Mouse (Mus musculus): ENCODE data around the gene Ntn3.

Gene Ntn3

DNA sequence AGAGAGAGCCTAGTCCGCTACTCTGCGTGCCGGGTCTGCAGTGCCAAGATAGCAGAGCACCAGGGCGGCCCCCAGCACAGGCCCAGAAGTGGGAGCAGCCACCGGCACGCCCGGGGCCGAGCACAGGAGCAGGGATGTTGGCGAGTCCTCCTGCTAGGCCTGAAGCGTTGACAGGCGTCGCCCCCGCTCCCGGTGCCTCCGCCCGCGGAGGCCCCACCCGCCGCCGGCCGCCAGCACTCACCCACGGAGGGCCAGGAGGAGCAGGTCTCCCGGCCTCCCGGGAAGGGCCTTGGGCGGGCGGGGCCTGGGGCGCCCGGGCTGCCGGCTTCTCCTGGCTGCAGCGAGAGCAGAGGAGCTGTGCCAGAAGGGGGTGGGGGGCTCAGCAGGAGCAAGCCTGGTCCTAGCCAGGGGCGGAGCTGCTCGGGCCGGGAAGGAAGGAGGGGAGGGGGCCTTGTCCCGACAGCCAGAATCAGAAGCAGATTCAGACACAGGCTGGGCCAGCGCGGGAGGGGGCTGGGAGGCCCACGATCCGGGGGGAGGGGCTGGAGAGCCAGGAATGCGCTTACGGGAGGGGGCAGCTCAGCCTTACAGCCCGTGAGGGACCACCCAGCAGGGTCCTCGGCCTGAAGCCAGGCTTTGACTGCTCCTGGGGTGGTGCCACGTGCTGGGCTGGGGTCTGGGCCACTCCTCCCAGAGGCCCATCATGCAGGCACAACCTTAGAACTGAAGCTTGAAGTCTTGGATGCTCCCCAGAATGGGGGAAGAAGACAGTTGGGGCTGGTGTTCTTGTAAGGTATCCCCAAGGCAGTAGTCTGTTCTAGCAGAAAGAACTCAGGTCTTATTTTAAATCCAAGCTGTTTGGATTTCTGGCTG is at the start of gene Ntn3:
Ntn3 (minus strand) TSS at position 489 of the 873 bp plus-strand sequence.
- peak; percentile 33 for DNase-seq (ENCODE audit: low read depth)

DNA sequence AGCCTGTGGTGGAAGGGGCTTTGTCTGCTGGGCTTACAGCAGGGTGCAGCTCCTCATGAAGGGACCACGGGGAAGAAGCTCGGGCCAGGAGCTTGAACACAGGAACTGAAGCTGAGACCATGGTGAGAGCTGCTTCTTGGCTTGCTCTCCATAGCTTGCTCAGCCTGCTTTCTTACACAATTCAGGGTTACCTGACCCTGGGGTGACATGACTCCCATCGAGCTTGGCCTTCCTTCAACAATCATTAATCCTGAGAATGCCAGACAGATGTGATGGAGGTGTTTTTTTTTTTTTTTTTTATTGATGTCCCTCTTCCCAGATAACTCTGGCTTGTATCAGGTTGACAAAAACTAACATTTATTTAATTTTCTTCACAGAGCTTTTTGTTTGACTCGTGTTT is 49.6 kb upstream of the Ntn3 start:
- no peak for DNase-seq (ENCODE audit: low read depth)

- DNase-seq (ENCODE audit: low read depth): peak; percentile 16
Observed at GRCm38 (mm10) chr17:24252329-24252728, 43.0 kb upstream of the Ntn3 start.

DNA sequence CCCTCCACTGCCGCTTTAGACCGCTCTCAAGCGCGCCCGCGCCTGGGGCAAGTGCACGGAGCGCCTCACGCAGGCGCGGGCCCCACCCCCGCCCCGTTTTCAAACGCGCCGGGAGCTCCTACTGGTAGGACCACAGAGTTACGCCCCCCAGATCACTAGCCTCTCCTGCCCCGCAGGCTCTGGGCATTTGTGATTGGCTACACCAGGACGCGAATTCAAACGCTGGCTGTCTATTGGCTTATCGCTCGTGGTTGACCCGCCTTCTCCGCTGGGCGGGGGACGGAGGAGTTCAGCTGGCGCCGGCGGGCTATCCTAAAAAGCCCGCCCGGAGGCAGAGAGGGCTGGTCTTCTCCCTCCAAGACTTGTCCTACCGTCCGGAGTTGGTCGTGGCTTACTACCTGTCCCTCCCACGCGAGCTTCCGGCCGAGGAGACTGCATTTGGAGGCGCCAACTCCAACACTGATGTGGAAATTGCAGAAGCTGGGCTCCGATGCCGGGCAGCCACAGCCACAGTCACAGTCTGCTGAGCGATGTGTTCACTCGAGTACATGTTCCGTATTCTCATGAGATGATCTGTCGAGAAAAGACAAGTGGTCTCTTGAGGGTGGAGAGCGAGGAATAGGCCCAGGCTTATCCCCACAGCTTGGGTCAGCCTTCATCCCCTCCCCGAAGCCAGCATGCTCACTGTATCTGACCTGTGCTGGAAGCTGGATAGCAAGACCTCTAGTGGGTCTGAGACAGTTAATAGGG is 42.2 kb upstream of the Ntn3 start, which contains the start of gene Ccnf:
Ccnf (minus strand) TSS at position 165 of the 750 bp plus-strand sequence.
- DNase-seq (ENCODE audit: low read depth): peak; percentile 98

GRCm38 (mm10) chr17:24250988-24251319 is 41.6 kb upstream of the Ntn3 start:
- no peak for DNase-seq (ENCODE audit: low read depth)

DNA sequence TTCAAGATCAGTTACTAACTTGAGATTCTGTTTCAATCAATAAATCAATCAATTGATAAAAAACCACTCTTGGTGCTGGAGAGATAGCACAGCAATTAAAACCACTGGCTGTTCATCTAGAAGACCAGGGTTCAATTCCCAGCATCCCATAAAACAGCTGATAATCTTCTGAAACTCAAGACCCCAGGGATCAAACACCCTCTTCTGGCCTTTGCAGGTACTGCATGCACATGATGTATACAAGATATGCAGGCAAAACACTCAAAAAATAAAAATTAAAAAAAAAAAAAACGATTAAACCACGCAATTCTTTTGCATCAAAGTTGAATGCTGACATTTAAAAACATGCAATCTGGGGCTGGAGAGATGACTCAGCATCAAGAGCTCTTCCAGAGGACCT is 39.3 kb upstream of the Ntn3 start:
- DNase-seq (ENCODE audit: low read depth): peak; percentile 66

DNA sequence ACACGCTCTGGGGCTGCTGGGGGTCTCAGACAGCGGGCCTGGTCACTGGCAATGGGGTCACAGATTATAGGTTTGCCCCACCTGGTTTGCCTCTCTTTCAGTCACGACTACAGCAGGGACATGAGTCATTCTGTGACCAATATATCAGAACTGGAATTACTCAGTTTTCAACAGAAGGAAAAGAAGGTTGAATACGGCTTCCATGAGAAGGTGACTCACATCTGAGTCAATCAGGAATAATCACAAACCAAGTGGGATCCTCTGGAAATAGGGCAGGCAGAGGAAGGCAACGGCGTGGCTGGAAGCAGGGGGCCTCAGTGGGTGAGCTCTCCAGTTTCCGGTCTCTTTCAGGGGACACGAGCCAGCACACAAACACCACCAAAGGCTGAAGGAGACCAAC is 34.7 kb upstream of the Ntn3 start:
- no peak for DNase-seq (ENCODE audit: low read depth)

GRCm38 (mm10) chr17:24243311-24243969 is 34.1 kb upstream of the Ntn3 start:
- DNase-seq (ENCODE audit: low read depth): peak; percentile 79

DNA sequence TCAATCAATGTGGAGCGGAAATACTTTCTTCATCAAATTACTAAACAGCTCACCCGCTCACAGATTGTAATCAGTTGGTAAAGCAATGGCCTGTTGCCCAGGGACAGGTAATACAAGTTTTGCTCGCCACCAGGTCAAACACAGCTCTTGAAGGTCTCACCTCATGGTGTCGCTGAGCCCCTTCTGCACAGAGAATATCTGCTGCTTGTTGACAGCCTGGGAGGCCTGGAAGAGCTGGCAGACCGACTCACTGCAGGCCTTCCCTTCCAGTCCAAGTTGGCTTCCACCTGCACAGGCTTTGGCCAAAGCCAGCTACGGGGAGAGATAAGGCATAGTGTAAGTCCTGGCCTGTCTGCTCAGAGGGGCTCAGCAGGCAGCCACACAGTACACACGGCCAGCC is 27.6 kb upstream of the Ntn3 start:
- no peak for DNase-seq (ENCODE audit: low read depth)

DNA sequence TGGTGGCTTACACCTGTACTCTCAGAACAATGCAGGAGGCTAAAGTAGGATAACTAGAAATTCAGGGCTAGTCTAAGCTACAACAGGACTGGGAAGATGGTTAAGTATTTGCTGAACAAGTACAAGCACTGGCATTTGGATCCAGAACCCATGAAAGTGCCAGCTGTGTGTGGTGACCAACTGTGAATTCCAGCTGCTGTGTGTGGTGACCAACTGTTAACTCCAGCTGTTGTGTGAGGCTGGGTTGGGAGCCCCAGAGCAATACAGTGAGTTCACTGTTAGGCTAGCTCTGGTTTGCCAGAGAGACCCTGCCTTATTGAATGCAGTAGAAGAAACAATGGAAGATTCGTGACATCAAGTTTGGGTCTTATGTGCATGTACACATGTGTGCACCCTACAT is 27.1 kb upstream of the Ntn3 start:
- DNase-seq (ENCODE audit: low read depth): no peak

- no peak for DNase-seq (ENCODE audit: low read depth)
Observed at GRCm38 (mm10) chr17:24227941-24228340, 18.6 kb upstream of the Ntn3 start.

GRCm38 (mm10) chr17:24226721-24227120 is 17.4 kb upstream of the Ntn3 start:
- DNase-seq (ENCODE audit: low read depth): no peak

GRCm38 (mm10) chr17:24225851-24226250 is 16.5 kb upstream of the Ntn3 start:
- no peak for DNase-seq (ENCODE audit: low read depth)

DNA sequence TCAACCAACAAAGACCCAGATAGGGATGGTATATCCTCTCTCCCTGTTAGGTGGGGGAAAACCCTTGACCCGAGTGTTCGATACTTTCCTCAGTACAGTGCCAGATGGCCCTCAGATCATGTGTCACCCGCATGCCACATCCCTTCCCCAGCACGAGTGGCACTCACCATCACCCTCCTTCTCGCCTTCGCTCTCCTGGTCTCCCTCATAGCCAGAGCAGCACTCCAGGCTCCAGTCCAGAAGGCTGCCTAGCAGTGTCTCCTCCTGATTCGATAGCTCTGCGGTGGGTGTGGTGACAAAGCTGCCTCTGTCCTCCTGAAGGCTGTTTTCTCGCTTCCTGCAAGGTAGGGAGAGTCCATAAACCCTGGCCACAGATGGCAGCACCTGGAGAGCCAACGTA is 15.4 kb upstream of the Ntn3 start:
- DNase-seq (ENCODE audit: low read depth): no peak

DNA sequence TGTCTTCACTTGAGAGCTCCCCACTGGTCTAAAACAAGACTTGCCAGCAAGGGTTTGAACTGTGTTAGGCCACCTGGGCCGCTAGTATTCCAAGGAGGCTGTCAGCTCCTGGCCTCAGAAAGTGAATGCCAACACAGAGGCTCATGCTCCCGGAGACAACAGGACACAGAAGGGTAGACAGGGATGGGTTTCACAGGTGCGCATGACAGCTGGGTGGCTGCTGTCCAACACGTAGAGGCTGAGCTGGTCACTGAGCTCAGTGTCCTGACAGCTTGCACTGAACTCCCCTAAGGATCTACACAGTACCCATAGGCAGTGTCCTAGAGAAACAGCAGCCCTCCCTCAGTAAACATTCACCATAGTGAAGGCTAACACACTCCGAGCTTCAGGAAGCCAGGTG is 14.2 kb upstream of the Ntn3 start:
- no peak for DNase-seq (ENCODE audit: low read depth)

GRCm38 (mm10) chr17:24222653-24223052 is 13.3 kb upstream of the Ntn3 start:
- no peak for DNase-seq (ENCODE audit: low read depth)

- peak; percentile 96 for DNase-seq (ENCODE audit: low read depth)
Observed at GRCm38 (mm10) chr17:24220435-24221411, 11.4 kb upstream of the Ntn3 start, which contains the start of gene Tedc2. Gene Tedc2 (minus strand): TSS chr17:24220851.

DNA sequence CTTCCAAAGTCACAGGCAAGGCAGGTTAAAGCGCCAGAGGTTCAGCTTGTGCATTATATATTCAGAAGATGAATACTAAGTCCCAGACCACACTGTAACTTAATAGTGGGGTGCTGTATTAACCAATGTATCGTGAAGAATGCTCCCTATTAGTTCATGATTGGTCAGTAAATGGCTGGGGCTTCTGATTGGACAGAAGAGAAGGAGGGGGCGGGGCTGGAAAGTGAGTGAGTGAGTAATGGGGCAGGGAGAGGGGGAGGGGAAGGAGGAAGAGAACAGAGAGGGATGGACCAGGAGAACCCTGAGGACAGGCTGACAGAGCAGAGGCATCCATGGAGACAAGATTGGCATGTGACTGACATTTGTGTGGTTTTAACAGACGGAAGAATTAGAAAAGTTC is 7.5 kb upstream of the Ntn3 start:
- no peak for DNase-seq (ENCODE audit: low read depth)

- DNase-seq (ENCODE audit: low read depth): no peak
Observed at GRCm38 (mm10) chr17:24213186-24213585, 3.9 kb upstream of the Ntn3 start.

DNA sequence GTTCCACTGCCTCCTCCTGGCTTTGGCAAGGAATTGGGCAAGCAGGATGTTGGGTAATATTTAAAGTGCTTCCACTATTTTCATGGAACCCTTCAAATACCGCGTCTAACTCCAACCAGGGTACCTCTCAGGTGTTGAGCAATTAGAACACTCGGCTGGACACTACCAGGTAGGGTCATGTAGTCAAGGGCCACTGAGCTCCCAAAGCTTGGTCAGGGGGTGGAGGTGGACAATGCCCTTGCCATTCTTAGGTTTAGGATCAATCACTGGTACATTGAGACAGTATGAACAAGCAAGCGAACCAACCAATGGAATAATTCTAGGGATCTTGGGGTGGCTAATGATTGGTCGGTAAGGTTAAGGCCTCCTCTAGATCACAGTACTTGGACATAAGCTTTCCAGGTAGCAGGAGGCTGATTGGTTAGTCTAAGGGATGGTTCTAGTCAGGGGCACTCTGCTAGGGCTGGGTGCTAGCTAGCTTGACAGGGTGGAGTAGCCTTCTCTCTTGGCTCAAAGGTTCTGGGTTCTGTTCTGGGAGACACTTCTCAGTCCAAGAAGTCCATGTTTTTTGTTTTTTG is 3.2 kb upstream of the Ntn3 start:
- no peak for DNase-seq (ENCODE audit: low read depth)
